8 mouse cellular contexts compared by ENCODE assay signal in the genomic region with DNA sequence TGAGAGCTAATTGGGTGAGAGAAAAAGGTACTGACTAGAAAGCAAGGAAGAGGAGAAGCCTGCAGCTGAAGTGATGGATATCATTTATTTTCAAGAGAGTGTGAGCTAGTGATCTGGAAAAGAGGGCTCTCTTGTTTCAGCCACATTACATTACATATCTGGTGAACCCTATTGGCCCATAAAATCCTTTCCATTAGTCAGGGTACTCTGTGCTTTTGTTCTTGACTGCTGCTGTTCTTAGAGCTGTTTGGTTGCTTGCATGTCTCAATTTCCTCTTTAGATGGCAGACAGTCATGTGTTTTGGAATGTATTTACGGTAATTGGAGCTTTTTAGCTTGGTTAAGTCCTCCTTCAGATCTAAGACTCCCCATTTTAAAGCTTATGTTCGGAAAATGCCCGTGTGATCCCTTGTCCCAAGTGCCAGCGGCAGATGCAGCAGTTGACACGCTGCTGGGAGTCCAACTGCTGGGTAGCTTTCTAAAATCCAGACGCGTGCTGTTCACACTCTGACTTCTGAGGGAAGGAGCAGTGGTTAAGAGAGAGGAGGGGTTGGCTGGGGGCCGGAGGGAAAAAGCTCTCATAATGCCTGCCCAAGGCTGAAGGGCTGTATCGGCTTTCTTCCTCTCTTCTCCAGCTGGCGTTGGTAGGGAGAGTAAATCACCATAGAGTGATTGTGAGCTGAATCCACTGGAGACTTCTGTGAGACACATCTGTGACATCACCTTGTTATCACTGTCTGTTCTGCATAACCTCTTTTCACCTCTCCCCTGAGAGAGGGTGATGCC.
DNase-seq lines count a peak whose midpoint lies in the region; ATAC-seq lines count a peak whose summit lies in the region.

No protein-coding gene starts in this region.

- H3K36me3 ChIP-seq in kidney, embryonic 15.5 days = peaks cover 14% of the 10 kb centered on the region; the same call in 1 of the 2 replicates
- peaks cover 7% of the 10 kb centered on the region for H3K36me3 ChIP-seq in embryonic facial prominence, embryonic 14.5 days (ENCODE audit: control insufficient read depth, insufficient read depth, low read length)
- peaks cover 19% of the 10 kb centered on the region for H3K36me3 ChIP-seq in hindbrain, embryonic 13.5 days
- peaks cover 22% of the 10 kb centered on the region for H3K36me3 ChIP-seq in neural tube, embryonic 13.5 days
- peaks cover 10% of the 10 kb centered on the region; the same call in 1 of the 2 replicates for H3K36me3 ChIP-seq in forebrain, embryonic 13.5 days (ENCODE audit: poor library complexity, severe bottlenecking)

- ATAC-seq in kidney, embryonic 15.5 days (replicated peaks; ENCODE audit: low FRiP score) = peak; percentile 66
- ATAC-seq in embryonic facial prominence, embryonic 14.5 days (ENCODE audit: low read depth) = peak; percentile 89
- no peak for ATAC-seq in hindbrain, embryonic 13.5 days (ENCODE audit: low FRiP score)
- ATAC-seq in neural tube, embryonic 13.5 days (ENCODE audit: low read depth) = peak; percentile 63; the same call in 1 of the 2 replicates
- no peak for ATAC-seq in forebrain, embryonic 13.5 days

- H3K9ac ChIP-seq in kidney, embryonic 15.5 days = no peak overlapping the region
- no peak overlapping the region for H3K9ac ChIP-seq in embryonic facial prominence, embryonic 14.5 days (ENCODE audit: low read depth, low read length)
- no peak overlapping the region for H3K9ac ChIP-seq in hindbrain, embryonic 13.5 days
- peak overlapping the region; percentile 32 for H3K9ac ChIP-seq in neural tube, embryonic 13.5 days
- H3K9ac ChIP-seq in forebrain, embryonic 13.5 days = no peak overlapping the region

- DNase-seq in kidney, adult 9 months = no peak
- DNase-seq in embryonic facial prominence, embryonic 14.5 days (ENCODE audit: low spot score) = peak; percentile 85
- no peak for DNase-seq in frontal cortex, postnatal 25 days (ENCODE audit: low spot score in 2 of 2)
- no peak for DNase-seq in c-Kit-positive CD71-positive TER-119-positive erythroid progenitor cells, embryonic 14.5 days (ENCODE audit: low spot score)

- peak overlapping the region; percentile 14; the same call in 1 of the 2 replicates for H3K4me2 ChIP-seq in kidney, embryonic 15.5 days
- 0 out of 2 replicates have a peak overlapping the region, but pooled peaks have one; percentile 19 for H3K4me2 ChIP-seq in embryonic facial prominence, embryonic 14.5 days (ENCODE audit: low read depth, low read length)
- peak overlapping the region; percentile 31 for H3K4me2 ChIP-seq in hindbrain, embryonic 13.5 days
- H3K4me2 ChIP-seq in neural tube, embryonic 13.5 days = peak overlapping the region; percentile 37
- H3K4me2 ChIP-seq in forebrain, embryonic 13.5 days = no peak overlapping the region

- no peaks in the 10 kb centered on the region for H3K27me3 ChIP-seq in kidney, embryonic 15.5 days
- H3K27me3 ChIP-seq in embryonic facial prominence, embryonic 14.5 days (replicated peaks; ENCODE audit: control insufficient read depth, insufficient read depth, low read length) = no peaks in the 10 kb centered on the region
- H3K27me3 ChIP-seq in hindbrain, embryonic 13.5 days = no peaks in the 10 kb centered on the region
- no peaks in the 10 kb centered on the region for H3K27me3 ChIP-seq in neural tube, embryonic 13.5 days
- no peaks in the 10 kb centered on the region for H3K27me3 ChIP-seq in forebrain, embryonic 13.5 days

- peaks cover 12% of the 10 kb centered on the region for H3K4me1 ChIP-seq in kidney, embryonic 15.5 days
- H3K4me1 ChIP-seq in embryonic facial prominence, embryonic 14.5 days (ENCODE audit: control insufficient read depth, insufficient read depth, low read length) = no peaks in the 10 kb centered on the region; the same call in 1 of the 2 replicates
- peaks cover 12% of the 10 kb centered on the region for H3K4me1 ChIP-seq in hindbrain, embryonic 13.5 days (replicated peaks)
- H3K4me1 ChIP-seq in neural tube, embryonic 13.5 days (replicated peaks) = peaks cover 15% of the 10 kb centered on the region
- H3K4me1 ChIP-seq in forebrain, embryonic 13.5 days = no peaks in the 10 kb centered on the region

- H3K4me3 ChIP-seq in kidney, embryonic 15.5 days (replicated peaks) = no peak overlapping the region
- H3K4me3 ChIP-seq in embryonic facial prominence, embryonic 14.5 days (ENCODE audit: low read depth, low read length) = no peak overlapping the region
- H3K4me3 ChIP-seq in hindbrain, embryonic 13.5 days = no peak overlapping the region
- H3K4me3 ChIP-seq in neural tube, embryonic 13.5 days = peak overlapping the region; percentile 7; the same call in 1 of the 2 replicates
- H3K4me3 ChIP-seq in forebrain, embryonic 13.5 days = no peak overlapping the region

- peak overlapping the region; percentile 75 for H3K27ac ChIP-seq in kidney, embryonic 15.5 days
- H3K27ac ChIP-seq in embryonic facial prominence, embryonic 14.5 days (replicated peaks; ENCODE audit: low read depth, low read length) = peak overlapping the region; percentile 24
- peak overlapping the region; percentile 73 for H3K27ac ChIP-seq in hindbrain, embryonic 13.5 days
- H3K27ac ChIP-seq in neural tube, embryonic 13.5 days (replicated peaks) = peak overlapping the region; percentile 81
- H3K27ac ChIP-seq in forebrain, embryonic 13.5 days = no peak overlapping the region

- WGBS in kidney, embryonic 15.5 days = 20% methylated on average over 10 of the region's 10 CpGs
- WGBS in embryonic facial prominence, embryonic 14.5 days = 32% methylated on average over 10 of the region's 10 CpGs
- 43% methylated on average over 10 of the region's 10 CpGs for WGBS in hindbrain, embryonic 13.5 days
- 24% methylated on average over 10 of the region's 10 CpGs for WGBS in neural tube, embryonic 13.5 days
- 82% methylated on average over 10 of the region's 10 CpGs for WGBS in forebrain, embryonic 13.5 days

- no peaks in the 10 kb centered on the region for H3K9me3 ChIP-seq in kidney, embryonic 15.5 days (replicated peaks)
- H3K9me3 ChIP-seq in embryonic facial prominence, embryonic 14.5 days (ENCODE audit: control insufficient read depth, low read length) = no peaks in the 10 kb centered on the region
- no peaks in the 10 kb centered on the region for H3K9me3 ChIP-seq in hindbrain, embryonic 13.5 days
- H3K9me3 ChIP-seq in neural tube, embryonic 13.5 days = no peaks in the 10 kb centered on the region
- no peaks in the 10 kb centered on the region for H3K9me3 ChIP-seq in forebrain, embryonic 13.5 days (replicated peaks)

Comparison
In these comparisons a context has a peak if more than half of its experiments do, and no peak if none do; other contexts are left out.
1. ATAC-seq: peak in kidney, embryonic 15.5 days (single experiment), embryonic facial prominence, embryonic 14.5 days (single experiment) and neural tube, embryonic 13.5 days (single experiment); none in hindbrain, embryonic 13.5 days (single experiment) and forebrain, embryonic 13.5 days (single experiment).